Mouse (Mus musculus): ENCODE measurements around the gene Diras2.

Gene Diras2

DNA sequence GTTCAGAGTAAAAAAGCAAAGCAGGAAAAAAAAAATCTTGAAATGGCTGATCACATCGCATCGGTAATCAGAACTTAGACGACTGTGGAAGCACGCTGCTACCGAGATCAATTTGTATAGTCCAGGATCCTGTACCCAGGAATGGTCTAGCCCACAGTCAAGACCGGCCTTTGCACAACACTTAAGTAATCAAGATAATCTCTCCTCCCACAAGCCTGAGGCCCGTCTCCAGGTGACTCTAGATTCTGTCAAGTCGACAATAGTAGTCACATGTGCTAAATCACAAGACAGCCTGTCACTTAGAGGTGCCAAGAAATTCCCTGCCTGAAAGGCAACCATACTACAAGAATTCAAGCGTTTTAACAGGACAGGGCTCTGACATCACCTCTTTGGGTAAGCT is at the start of gene Diras2:
TSS of gene Diras2 (minus strand) at position 159 of the 400 bp plus-strand sequence.
- peak; percentile 35 for DNase-seq

DNA sequence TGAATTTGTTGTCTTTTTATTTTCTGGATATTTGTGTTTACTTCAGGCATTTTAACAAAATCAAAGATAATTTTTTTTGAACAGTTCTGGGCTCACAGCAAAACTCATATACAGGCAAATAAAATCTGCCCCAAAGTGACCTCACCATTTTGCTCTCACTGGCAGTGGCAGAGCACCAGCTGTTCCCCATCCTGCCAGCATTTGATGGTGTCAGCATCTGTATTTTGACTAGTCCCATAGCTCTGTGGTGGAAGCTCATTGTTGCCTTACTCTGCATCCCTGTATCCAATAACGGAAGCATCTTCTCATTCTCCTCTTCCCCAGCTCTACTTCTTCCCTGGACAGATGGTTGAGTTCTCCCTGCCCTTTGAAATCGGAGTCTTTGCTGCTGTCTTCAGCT is 47.7 kb upstream of the Diras2 start:
- no peak for DNase-seq

DNA sequence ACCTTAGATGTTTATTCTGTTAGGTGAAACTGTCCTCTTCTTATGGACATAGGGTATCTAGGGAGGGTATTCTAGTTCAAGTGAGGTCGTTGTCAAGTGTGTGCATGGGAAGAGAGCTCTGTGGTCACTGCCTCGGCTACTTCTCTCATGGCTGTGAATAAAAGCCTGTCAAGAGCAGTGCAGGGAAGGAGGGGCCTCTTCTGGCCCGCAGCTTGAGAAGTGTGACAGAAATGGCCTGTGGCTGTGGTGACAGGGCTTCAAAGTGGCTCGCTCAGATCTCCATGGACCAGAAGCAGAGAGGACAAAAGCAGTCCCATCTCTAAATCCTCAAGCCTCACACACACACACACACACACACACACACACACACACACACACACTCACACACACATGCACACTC is 46.9 kb upstream of the Diras2 start:
- no peak for DNase-seq

DNA sequence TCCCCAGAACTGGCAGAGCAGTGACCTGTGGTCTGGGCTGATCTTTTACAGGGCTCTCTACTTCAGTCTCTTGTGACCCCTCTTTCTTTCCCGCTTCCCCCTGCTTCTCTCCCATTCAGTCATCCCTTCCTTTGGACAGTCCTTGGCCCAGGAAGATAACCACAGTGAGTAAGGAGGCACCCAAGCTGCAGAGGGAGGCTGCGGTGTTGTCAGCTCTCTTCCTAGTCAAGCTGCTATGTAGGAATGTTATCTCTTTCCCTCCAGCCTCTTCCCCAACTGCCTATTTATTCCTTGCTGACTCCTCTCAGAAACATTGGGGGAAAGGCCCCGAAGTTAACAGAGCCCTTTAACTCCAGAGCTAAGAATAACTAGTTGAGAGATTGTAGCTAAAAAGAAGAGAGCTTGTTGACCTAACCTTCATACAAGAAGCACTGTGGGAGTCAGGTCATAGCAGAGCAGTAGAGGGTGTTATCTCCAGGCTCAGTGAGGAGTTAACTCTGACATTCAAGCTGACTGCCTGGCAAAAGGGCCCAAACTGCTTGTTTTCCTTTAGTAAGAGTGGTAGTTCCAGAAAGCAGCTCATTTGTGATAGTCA is 46.3 kb upstream of the Diras2 start:
- no peak for DNase-seq

DNA sequence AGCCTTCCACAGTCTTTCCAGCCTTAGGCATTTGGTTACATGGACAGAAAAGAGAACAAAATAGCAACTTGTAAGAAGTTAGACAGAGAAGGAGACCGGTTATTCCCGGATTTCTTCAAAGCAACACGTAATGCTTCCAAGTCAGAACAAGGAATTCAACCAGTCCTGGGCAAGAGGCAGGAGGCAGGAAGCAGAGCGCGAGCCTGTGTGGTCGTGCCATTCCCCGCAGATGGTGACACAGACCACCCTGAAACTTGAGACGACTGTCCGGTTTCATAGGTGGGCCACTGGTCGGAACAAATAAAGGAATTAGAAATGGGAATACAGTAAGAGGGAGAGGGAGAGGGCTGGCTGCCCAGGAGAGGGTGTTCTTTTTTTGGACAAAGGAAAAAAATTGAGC is 45.8 kb upstream of the Diras2 start:
- no peak for DNase-seq

DNA sequence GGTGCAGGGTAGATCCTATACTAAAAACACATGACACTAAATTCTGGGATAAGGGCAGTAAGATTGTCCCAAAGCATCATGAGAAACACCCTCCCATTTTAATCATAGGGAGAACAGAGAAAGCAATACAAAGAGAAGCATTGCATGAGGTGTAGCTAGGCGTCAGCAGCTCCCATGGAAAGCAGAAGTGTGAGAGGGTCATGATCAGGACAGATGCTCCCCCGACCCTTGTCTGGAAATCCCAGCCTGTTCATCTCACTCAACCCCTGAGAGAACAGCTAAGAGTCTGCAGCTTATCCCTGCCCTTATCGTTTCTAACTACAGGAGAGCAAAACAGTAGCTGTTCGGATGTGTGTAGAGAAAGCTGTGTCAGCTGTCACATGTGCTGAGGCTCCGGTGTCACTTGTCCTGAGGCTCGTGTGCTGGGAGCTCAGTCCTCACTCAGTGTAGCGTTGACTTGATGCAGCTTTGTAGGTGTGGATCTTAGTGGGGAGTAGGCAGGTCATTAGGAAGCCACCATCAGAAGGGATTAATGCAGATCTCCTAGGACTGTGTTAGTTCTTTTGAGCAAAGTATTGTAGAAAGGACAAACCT is 45.0 kb upstream of the Diras2 start:
- no peak for DNase-seq

DNA sequence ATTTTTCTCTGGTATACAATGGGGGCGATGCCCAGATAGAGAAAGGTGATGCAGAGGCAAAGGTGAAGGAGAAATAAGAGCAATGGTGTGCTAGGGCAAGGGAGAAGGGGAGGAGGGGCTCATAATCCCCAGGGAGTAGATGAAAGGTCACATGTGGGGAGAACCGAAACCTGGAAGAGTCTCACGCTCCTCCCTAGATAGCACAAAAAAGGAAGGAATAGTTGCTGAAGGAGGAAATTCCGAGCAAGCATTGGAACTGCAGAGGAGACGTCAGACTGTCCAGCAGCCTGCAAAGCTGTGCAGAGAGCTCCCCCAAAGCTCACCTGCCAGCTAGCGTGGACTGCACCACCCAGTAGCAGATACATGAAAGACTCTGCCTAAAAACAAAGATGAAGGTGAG is 44.4 kb upstream of the Diras2 start:
- DNase-seq, result no peak

DNA sequence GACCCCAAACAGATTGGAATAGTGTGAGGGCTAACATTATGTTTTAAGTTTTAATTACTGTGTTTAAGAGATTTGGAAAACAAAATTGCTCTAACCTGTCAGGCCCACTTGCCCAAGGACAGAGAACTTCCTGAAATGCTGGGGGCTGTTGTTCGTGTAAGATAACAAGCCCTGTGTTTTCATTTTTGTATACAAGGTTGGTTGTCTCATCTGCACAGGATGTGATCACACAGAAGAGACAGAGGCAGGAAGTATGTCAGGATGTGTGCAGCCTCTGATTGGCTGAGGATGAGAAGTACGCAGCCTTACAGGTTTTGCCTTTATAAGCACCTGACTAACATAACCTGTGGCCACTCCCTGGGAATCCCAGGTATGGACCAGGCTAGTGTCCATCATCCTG is 43.2 kb upstream of the Diras2 start:
- DNase-seq, result no peak

DNA sequence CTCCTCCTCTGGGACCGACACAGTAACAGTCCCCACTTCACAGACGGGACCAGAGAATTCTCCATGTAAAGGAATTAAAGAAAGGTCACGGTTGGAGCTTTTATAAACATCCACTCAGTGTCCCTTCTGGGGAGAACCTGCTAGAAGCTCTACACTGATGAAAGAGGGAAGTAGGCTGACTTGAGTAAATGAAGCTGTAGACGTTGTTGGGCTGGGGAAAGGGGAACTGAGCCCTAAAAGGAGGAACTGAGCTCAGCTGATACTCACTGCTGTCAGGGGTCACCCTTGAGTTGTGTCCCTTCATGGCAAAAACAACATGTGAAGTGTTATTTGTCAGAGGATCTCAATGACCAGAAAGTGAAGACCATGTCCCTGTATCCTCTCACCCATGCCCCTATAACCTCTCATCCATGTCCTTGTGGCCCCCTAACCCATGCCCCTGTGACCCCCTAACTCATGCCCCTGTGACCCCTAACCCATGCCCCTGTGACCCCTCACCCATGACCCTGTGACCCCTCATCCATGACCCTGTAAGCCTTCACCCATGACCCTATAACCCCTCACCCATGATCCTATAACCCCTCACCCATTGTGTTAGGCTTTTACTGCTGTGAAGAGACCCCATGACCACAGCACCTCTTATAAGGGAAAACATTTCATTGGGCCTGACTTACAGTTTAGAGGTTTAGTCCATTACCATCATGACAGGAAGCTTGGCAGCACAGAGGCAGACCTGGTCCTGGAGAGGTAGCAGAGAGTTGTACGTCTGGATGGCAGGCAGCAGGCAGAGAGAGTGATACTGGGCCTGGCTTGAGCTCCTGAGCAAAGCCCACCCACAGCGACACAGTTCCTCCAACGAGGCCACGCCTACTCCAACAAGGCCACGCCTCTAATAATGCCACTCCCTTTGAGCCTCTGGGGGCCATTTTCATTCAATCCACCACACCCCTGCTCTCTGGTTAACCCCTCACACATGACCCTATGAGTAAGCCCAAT is 41.7 kb upstream of the Diras2 start:
- DNase-seq, result no peak

DNA sequence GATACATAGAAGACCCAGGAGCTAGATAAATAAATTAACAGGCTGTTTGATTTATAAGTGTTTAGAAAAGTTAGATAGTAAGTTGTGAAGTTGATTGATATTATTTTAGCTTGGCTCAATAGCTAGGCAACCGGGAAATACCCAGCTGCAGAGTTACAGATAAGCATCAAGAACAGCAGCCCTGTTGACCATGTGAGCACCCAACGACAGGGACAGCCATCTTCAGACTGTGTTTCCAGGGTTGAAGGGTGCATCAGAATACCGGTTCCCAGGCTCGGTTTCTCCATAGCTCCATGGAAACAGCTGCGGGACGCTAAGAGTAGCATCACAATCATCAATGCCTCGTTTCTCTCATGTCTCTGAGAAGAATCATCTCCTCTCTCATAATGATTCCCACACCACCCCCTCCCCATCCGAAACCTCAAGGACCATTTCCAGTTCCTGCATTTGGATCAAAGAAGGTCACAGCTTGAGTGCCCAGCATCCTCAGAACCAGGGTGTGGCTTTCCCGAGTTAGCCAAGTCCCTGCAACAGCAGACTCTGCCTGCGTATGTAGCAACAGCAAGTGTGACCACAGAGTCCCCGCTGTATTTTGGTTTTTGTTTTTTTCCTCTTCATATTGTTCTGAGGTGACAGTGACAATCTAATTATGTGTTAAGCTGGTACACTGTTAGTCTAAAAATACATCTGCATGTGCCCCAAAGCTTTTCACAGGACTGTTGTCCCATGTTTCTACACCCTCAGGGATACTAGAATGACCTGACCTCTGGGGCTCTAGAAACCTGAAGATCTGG is 40.7 kb upstream of the Diras2 start:
- no peak for DNase-seq

DNA sequence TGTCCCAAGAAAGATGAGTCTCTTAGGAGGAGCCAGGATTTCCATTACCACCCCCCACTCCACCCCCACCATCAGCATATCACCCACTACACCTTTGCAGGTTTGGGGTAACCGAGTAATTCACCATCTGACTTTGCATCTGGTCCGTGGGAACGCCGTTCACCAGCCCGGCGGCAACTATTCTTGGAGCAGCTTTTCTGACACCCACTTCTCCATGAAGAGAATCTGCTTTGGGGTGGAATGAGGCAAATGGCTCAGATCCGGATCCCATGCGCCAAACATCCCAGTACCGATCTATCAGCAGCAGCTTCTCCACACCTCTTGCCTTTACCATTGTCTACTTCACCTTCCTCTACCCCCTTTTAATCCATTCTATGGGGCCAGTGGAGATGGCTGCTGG is 39.2 kb upstream of the Diras2 start:
- DNase-seq, result no peak

DNA sequence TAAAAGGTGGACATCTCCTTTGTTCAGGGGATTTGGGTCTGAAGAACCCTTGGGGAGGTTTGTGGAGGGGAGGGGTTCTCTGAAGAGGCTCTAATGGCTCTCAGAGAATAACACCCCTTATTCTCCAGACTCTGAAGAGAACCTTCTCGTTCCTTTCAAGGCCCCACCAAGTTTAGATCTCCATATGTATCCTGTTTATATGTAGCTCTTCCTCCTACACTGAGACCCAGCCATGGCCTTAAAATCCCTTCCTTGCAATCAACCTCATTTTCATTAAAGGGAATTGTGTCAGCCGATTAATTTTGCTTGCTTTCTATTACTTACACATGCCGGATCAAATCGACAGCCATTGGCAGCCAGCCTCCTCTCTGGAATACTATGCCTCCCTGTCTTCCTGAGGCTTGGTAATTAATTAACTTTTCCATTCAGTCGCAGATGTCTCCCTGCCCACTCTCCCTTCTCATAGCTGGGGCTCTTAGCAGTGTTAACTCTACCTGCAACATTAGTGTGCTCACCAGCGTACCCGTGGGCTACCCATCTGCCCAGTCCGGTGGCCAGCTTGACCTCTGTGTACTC is 38.2 kb upstream of the Diras2 start:
- no peak for DNase-seq

DNA sequence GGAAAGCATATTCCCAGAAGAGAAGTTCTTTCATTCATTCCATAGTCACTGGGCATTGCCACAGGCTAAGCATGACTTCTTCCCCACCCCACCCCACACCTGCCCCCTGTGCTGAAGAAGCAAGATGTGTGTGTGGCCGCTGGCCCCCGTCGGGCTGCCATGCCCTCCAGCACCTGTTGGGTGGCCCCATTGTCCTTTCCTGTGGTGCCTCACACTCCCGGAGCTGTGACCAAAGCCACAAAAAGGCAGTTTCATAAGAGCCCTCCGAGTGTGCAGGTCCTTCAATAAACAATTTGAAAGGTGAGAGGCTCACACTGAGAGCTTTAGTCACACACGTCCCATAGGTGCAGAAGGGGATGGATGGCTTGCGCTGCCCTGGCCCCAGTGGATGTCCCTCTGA is 35.7 kb upstream of the Diras2 start:
- DNase-seq, result no peak

DNA sequence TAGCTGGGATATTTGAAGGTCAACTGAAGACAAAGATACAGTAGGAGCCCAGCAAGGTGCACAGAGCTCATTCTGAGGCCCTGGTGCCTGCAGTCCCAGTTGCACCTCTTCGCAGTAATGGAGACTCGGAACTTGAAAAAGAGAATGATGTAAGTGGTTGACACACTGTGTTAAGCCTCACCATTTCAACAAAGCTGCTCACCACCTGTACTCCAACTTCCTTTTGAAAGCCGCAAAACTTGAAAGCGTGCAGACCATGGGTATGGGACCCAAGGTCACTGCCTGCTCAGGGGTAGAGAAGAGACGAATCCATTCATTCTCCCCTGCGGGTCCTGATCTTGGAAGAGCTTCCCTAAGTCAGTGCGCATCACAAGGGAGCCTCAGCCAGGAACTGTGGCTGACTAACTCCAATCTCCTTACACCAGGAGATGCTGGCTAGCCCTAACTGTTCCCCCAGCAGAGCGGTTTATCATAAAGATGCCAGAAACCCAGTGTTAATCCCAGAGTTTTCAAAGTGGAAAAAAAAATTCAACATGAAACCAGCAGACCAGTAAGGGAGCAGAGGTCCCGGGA is 35.2 kb upstream of the Diras2 start:
- no peak for DNase-seq

DNA sequence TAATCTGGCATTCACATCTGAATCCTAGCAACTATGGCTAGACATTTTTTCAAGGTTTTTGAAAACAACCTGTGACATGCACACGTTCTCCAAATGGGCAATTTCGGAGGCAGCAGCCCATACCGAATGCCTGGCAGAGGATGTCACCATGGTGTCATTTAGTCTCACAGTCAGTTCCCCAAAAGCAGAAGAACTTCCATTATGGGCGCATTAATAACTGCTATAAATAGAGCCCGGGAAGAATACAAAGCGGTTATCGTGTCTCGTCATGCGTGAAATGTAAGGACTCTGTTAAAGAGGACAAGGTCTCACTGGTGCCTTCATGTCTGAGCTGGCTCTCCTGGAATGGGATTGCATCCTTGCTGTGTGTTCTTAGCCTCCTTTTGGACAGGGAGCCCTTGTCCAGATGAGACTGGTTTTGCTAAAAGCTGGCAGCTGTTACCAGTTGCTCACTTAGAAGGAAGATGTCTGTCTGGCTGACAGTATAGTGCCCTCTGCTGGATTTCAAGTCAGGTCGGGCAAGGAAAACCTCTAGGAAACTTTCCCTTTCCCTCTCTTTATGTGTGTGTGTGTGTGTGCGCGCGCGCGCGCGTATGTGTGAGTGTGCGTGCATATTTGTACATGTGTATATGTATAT is 34.1 kb upstream of the Diras2 start:
- peak; percentile 2 for DNase-seq

DNA sequence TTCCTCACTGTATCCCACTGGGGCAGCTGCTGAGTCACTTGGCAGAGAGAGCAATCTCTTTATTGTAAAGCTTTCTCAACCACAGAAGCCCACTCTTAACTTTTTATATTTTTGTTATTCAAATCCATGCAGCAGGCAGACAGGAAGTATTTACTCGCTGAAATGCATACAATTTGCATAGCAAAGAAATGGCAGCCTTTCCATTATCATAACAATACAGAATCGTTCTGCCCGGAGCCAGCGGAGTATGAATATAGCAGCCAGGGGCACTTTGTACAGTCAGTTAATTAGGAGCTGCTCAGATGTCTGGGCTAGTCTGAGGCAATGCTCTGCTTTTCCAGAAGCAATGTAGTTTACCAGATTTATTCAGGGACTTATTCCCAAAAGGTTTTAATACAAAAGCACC is 31.1 kb upstream of the Diras2 start:
- no peak for DNase-seq

DNA sequence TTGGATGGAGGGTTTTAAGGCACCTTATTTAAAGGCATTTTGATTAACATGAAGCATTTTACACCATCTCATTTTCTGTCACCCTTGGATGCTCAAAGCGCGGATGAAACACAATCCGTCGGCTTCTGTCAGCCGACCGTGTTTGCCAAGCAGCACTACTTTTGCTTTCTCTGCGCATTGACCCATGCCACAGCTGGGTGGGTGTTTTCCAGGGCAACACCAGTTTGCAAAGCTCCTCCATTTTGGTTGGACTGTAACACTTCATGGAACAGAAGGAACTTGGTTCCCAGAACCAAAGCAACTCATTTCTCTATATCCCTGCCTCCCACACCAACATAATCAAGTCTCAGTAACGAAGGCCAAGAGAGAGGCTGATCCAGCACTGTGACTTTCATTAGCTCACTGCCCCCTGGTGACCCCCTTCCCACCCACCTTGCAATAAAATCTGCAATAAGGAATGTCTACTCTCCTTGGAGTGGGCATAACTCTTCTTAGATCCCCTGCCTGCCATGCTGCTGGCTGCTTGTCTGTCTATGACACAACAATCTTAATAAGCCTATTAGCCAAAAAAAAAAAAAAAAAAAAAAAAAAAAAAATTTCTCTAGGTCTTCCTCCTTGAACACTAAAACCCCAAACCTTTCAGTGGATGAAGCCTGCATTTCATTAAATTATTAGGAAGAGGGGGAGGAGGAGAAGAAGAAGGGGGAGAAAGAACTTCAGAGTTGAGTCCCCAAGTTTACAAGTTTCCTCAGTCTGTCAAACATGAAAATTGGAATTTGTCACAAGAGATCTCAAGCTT is 30.5 kb upstream of the Diras2 start:
- no peak for DNase-seq

DNA sequence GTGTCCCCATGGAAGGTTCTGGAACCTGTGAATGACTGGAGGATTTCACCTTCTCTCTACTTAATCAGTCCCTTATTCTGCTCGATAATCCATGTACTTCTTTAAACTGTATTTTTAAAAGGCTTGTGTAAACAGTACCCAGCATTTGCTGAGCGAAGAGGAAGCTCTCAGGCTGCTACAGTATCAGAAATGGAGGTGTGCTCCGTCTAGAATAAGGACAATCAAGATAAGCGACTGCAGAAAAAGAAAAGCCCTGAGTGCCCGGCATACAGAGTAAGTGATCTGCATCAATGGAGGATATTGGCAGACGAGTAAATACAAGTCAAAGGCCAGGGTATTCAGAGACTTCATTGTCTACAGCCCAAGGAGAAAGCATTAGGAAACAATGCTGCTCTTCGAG is 26.3 kb upstream of the Diras2 start:
- DNase-seq, result no peak

DNA sequence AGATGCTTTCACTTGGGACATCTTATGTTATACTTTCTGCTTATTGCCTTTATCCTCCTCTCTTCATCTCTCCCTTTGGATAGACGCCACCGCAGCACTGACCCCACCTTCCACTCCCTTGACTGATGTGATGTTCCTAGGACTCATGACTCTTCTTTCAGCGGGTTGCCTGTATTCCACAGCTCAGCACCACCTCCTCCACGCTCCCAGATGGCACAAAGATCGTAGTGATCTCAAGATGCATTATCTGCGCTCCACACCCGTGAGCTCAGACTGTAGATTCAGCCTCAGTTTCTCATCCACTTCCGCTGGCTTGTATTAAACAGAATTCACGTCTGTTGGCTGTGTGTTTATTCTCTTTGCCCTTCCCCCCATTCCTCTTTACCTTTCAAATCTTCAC is 23.6 kb upstream of the Diras2 start:
- DNase-seq, result no peak

DNA sequence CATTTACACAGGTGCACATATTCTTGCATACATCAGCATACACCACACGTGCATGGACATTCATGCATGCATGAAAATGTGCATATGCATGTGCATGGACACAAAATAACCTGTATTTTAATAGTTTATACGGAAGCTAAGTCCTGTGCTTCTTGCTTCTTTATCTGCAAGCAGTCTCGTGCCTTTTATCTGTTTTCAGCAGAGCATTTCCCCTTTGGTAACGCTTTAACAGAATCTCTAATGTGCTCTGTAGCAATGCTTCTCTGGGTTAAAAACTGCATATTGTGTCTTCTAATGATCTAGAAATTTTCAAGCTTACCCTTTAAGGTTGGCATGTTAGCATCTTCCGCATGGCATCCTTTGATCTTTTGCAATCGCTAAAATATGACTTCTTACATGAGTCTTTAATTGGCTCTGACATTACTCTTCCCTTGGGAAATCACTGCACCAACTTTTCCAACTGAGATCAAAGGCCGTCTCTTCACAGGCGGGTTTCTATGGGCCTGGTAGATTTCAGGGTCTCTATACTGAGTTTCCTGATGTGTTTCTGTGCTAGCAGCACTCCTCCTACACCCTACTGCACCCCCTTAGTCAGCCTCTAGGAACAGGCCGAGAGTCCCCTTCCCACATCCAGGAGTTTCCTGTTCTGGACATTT is 21.9 kb upstream of the Diras2 start:
- no peak for DNase-seq

DNA sequence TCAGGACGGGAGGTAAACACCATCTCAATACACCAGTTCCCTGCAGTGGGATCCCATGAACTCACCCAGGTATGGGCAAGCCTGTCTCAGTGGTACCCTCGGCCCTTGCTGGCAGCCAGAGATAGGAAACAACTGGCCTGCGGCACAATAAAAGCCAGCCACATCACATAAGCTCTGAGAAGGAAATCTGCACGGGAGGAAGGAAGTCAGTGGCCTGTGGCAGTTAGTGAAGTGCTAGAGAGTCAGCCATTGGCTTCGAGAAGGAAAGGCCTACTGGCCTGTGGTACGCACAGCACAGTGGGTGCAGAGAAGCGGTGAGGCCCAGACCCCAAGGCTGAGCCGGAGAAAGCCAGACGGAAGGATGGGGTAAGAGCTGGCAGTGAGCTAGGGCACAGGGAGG is 20.2 kb upstream of the Diras2 start:
- no peak for DNase-seq
